Mouse (Mus musculus) CH12.LX (cell line): ENCODE measurements at regions not wholly inside any gene's neighbourhood (a gene's known extent, or its start where the extent isn't known, plus 50 kb on each side); places are given as distances from the start of the nearest gene placed in this dataset.
A peak's percentile ranks its signal among the peaks of the same experiment; 100 is the strongest.

Source experiments
- DNase-seq: peaks from one replicate; pipeline ENCODE4 v3.0.0-alpha.2; 2013; ENCODE audit errors: extremely low read depth
- H3K27ac ChIP-seq: 2 replicates; pipeline ENCODE4 v1.5.1; 2012; ENCODE audit warnings: low read depth, mild to moderate bottlenecking, control low read depth, moderate library complexity; ENCODE audit not compliant: insufficient read depth
- H3K27me3 ChIP-seq: replicated peaks from 2 replicates; pipeline ENCODE3; 2012; ENCODE audit warnings: inconsistent platforms
- H3K36me3 ChIP-seq, 2 experiments: replicated peaks in 1 of 2; 2 replicates each; pipeline versions ENCODE3 to v1.6.1; 2012; ENCODE audit warnings: inconsistent platforms in 1 of 2, low read length in 1 of 2, mild to moderate bottlenecking in 1 of 2, mixed read lengths in 1 of 2, moderate library complexity in 1 of 2; ENCODE audit not compliant: control insufficient read depth in 1 of 2, insufficient read depth in 1 of 2
- H3K4me1 ChIP-seq, 2 experiments: 2 replicates each; pipeline ENCODE4 v1.6.1; 2012; ENCODE audit warnings: inconsistent platforms in 1 of 2, moderate library complexity in 1 of 2; ENCODE audit not compliant: insufficient read depth in 2 of 2, control insufficient read depth in 1 of 2
- H3K4me2 ChIP-seq: 2 replicates; pipeline ENCODE4 v1.6.1; 2012; ENCODE audit warnings: low read depth, mild to moderate bottlenecking, control low read depth; ENCODE audit not compliant: poor library complexity, insufficient read depth, severe bottlenecking
- H3K4me3 ChIP-seq, 3 experiments: fragments of 150-350 bp in 1 of 3; sonication (generic) in 1 of 3; replicated peaks in 1 of 3; 2 replicates each; pipeline versions ENCODE3 to v1.5.1; 2011 to 2012; ENCODE audit warnings: low read depth in 2 of 3, low read length in 2 of 3, mild to moderate bottlenecking in 2 of 3, moderate library complexity in 2 of 3, control low read depth in 1 of 3, improper control_type of control experiment in 1 of 3, inconsistent platforms in 1 of 3, mixed read lengths in 1 of 3; ENCODE audit not compliant: poor library complexity in 1 of 3
- H3K79me2 ChIP-seq: replicated peaks from 2 replicates; pipeline ENCODE4 v1.6.1; 2012; ENCODE audit warnings: mild to moderate bottlenecking, moderate library complexity; ENCODE audit not compliant: control insufficient read depth, poor library complexity, insufficient read depth, severe bottlenecking; ENCODE audit errors: extremely low read depth
- H3K9ac ChIP-seq: 2 replicates; pipeline ENCODE4 v1.6.1; 2012; ENCODE audit warnings: low read depth, mild to moderate bottlenecking, control low read depth, moderate library complexity; ENCODE audit not compliant: insufficient read depth
- H3K9me3 ChIP-seq: replicated peaks from 2 replicates; pipeline ENCODE3; 2012; ENCODE audit warnings: low read length, inconsistent platforms, mixed read lengths
- ETS1 ChIP-seq: conservative IDR thresholded peaks from 2 replicates; pipeline ENCODE4 v1.6.1; 2012; ENCODE audit warnings: low read depth, mild to moderate bottlenecking, inconsistent platforms, low read length, improper control_type of control experiment, moderate library complexity
- NELFE ChIP-seq: IDR thresholded peaks from 2 replicates; pipeline ENCODE4 v1.6.1; 2011; ENCODE audit warnings: low read depth, low read length, improper control_type of control experiment
- dilution Hi-C: fragments of 300-500 bp; cut with MboI; formaldehyde crosslinking; loops from 2 replicates; pipeline ENCODE4 v1.14.3; 2020; ENCODE audit warnings: low sequenced_read_pairs; ENCODE audit not compliant: extremely low pct_unique_long_range_greater_than_20kb, extremely low pct_ligation_motif_present
- in situ Hi-C: fragments of 300-500 bp; cut with MboI; formaldehyde crosslinking; loops from 3 replicates; pipeline ENCODE4 v1.14.3; 2019; ENCODE audit warnings: low sequenced_read_pairs, low pct_ligation_motif_present, low pct_unique_long_range_greater_than_20kb, mixed read lengths

DNA sequence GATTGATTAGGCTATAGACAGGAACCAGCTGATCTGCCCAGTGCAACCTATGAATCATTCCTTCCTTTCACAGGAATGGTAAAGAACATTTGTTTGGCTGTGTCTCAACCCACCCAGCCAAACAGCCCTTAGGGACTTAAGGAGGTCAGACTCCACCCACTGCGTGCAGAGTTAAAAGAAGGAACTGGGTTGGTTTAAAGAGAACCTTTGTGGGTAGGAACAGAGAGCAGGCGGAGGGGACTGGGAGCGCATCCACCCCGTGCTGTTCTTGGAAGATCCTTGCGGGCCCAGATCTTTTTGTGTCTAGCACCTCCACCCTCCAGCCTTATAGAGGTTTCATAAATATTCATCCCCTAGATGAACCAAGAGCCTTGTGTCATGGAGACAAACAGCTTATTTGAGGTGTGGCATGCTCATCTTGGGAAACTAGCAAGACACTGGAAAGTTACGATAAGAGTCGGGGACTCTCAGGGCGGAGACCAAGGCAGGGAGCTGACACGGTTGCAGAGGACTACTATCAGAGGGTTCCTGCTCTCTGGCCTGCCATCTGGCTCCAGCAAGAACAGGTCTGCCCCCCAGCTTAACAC lies 49.8 kb upstream of the Grhl3 start:
- Histone ChIP-seq H3K4me2 (no peak overlapping the region), H3K36me3 (no peaks in the 10 kb centered on the region), H3K4me3 (no peak overlapping the region), H3K27me3 (peaks cover 27% of the 10 kb centered on the region), H3K9me3 (peaks cover 16% of the 10 kb centered on the region), H3K9ac (no peak overlapping the region), H3K4me1 (peaks cover 26 to 47% of the 10 kb centered on the region in 2 experiments), H3K27ac (no peak overlapping the region), H3K79me2 (no peaks in the 10 kb centered on the region)
- in situ Hi-C loops: no loop called here
- peak; percentile 41 for DNase-seq
- dilution Hi-C loops: no loop called here
- TF ChIP-seq ETS1 (0 out of 2 replicates have a peak, but pooled peaks have one; percentile 9), NELFE (no peak)
